Mouse (Mus musculus) intestine, embryonic 15.5 days (tissue): ENCODE data around the gene Zfp451. TPM values are rescaled to one million over a fixed set of nuclear protein-coding genes. Genes with fewer than 3 reads are reported as not detected.

ENCODE experiments used
- ATAC-seq: fragments of 200-750 bp; cut with Nextera tagmentation; 2 replicates; pipeline ENCODE4 v1.8.0; 2017; ENCODE audit warnings: moderate TSS enrichment, moderate library complexity
- H3K27ac ChIP-seq: fragments of 300-500 bp; sonication (generic); 2 replicates; pipeline ENCODE4 v1.5.1; 2015; ENCODE audit warnings: mild to moderate bottlenecking, inconsistent platforms
- H3K27me3 ChIP-seq: fragments of 300-500 bp; sonication (generic); replicated peaks from 2 replicates; pipeline ENCODE4 v1.6.1; 2015; ENCODE audit warnings: inconsistent platforms
- H3K36me3 ChIP-seq: fragments of 300-500 bp; sonication (generic); 2 replicates; pipeline ENCODE4 v1.6.1; 2015; ENCODE audit warnings: inconsistent platforms
- H3K4me1 ChIP-seq: fragments of 300-500 bp; sonication (generic); replicated peaks from 2 replicates; pipeline ENCODE4 v1.6.1; 2015; ENCODE audit warnings: inconsistent platforms
- H3K4me2 ChIP-seq: fragments of 300-500 bp; sonication (generic); replicated peaks from 2 replicates; pipeline ENCODE4 v1.6.1; 2015; ENCODE audit warnings: mild to moderate bottlenecking, inconsistent platforms
- H3K4me3 ChIP-seq: fragments of 300-500 bp; sonication (generic); replicated peaks from 2 replicates; pipeline ENCODE4 v1.5.1; 2015; ENCODE audit warnings: inconsistent platforms
- H3K9ac ChIP-seq: fragments of 300-500 bp; sonication (generic); 2 replicates; pipeline ENCODE4 v1.6.1; 2015; ENCODE audit warnings: inconsistent platforms
- H3K9me3 ChIP-seq: fragments of 300-500 bp; sonication (generic); 2 replicates; pipeline ENCODE4 v1.6.1; 2016; ENCODE audit warnings: inconsistent platforms
- WGBS: fragments of 180-500 bp; shearing (Covaris S2); methylation state at CpG from one replicate; pipeline ENCODE4 v1.1.7; 2015; 5-methylcytosine and 5-hydroxymethylcytosine counted together
- polyA plus RNA-seq: library from polyadenylated mRNA; unstranded; fragments of >200 nt; fragmentation: Nextera tagmentation; extraction: Ambion mirVana; gene quantifications from 2 replicates; pipeline ENCODE4 v1.2.1, GENCODE M21; 2015

The Zfp451 gene
- polyA plus RNA-seq, 1 experiment from 2014 or later, result 17.6 TPM

DNA sequence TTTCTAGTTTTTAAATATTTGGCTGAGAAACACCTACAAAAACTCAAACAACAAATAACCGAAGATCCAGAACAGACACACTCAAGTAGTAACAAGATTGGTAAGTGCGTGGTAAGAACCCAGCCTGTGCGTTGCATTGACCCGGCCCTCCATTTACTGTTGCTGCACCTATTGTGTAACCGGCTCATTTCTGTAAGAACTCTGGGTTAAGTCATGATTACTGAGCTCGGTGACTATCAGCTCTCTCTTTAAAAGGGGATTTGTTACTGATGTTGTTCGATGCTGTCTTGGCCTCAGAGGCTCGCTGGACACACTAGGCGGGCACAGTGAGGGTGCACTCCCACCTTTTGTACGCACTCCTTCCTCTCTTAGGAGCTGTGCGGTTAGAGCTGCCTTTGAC is 76.1 kb downstream of the Zfp451 start:
- 92% methylated on average over 11 of the region's 11 CpGs for WGBS
- ATAC-seq, result no peak
- Histone ChIP-seq H3K4me3 (no peak overlapping the region), H3K9ac (no peak overlapping the region), H3K4me1 (no peaks in the 10 kb centered on the region), H3K27ac (no peak overlapping the region), H3K9me3 (no peaks in the 10 kb centered on the region), H3K36me3 (peaks cover 10% of the 10 kb centered on the region; the same call in 1 of the 2 replicates), H3K4me2 (no peak overlapping the region), H3K27me3 (no peaks in the 10 kb centered on the region)

GRCm38 (mm10) chr1:33734001-33734685 is 80.3 kb downstream of the Zfp451 start:
- no peak overlapping the region for H3K4me2 ChIP-seq
- WGBS, result 65% methylated on average over 5 of the region's 5 CpGs
- no peak overlapping the region for H3K4me3 ChIP-seq
- ATAC-seq, result no peak
- H3K9me3 ChIP-seq, result no peaks in the 10 kb centered on the region
- H3K4me1 ChIP-seq, result no peaks in the 10 kb centered on the region
- no peaks in the 10 kb centered on the region for H3K27me3 ChIP-seq
- H3K36me3 ChIP-seq, result peaks cover 10% of the 10 kb centered on the region; the same call in 1 of the 2 replicates
- H3K9ac ChIP-seq, result no peak overlapping the region
- no peak overlapping the region for H3K27ac ChIP-seq

DNA sequence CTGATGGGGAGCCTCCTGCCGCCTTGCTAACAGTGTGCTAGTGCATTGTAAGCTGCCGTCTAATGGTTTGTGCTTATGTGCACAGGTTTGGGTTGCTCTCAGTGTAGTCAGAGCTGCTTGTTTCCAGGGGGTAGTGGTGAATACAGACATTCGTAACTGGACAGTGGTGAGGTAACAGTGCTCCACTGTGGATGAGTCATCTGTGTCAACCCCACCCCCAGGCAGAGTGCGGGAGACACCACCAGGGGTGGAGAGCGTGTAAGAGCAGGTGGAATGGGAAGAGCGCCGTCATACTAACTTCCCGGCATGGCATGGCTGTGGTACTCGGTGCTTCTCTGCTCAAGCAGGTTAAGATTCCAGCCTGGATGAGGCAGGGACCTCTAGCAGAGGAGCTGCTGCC is 81.4 kb downstream of the Zfp451 start:
- Histone ChIP-seq H3K4me1 (no peaks in the 10 kb centered on the region), H3K27me3 (no peaks in the 10 kb centered on the region), H3K4me2 (no peak overlapping the region), H3K36me3 (peaks cover 7% of the 10 kb centered on the region; the same call in 1 of the 2 replicates), H3K27ac (no peak overlapping the region), H3K9ac (no peak overlapping the region), H3K4me3 (no peak overlapping the region), H3K9me3 (no peaks in the 10 kb centered on the region)
- peak; percentile 51; the same call in 1 of the 2 replicates for ATAC-seq
- WGBS, result 86% methylated on average over 9 of the region's 9 CpGs

DNA sequence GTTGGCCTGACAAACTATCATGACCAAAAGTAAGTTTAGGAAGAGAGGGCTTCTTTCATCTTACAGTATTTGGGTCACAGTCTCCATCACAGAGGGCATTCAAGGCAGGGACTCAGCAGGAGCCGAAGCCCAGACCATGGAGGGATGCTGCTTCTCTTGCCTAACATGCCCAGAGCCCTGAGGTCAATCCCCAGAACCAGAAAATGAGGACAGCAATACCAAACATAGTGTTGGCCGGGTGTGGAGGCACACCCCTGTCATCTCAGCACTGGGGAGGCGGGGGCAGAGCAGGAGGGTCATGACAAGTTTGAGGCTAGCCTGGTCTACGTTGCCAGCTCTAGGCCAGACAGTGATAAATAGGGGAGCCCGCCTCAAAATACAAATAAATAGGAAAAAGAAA is 89.3 kb downstream of the Zfp451 start:
- Histone ChIP-seq H3K9me3 (no peaks in the 10 kb centered on the region), H3K4me3 (no peak overlapping the region), H3K27me3 (no peaks in the 10 kb centered on the region), H3K36me3 (peaks cover 16% of the 10 kb centered on the region; the same call in 1 of the 2 replicates), H3K27ac (no peak overlapping the region), H3K9ac (no peak overlapping the region), H3K4me2 (no peak overlapping the region), H3K4me1 (peaks cover 3% of the 10 kb centered on the region; the same call in 1 of the 2 replicates)
- no peak for ATAC-seq
- 88% methylated on average over 5 of the region's 5 CpGs for WGBS

GRCm38 (mm10) chr1:33724516-33724915 is 89.9 kb downstream of the Zfp451 start:
- Histone ChIP-seq H3K4me3 (no peak overlapping the region), H3K9me3 (no peaks in the 10 kb centered on the region), H3K36me3 (peaks cover 16% of the 10 kb centered on the region; the same call in 1 of the 2 replicates), H3K4me2 (no peak overlapping the region), H3K4me1 (peaks cover 3% of the 10 kb centered on the region; the same call in 1 of the 2 replicates), H3K9ac (no peak overlapping the region), H3K27ac (no peak overlapping the region), H3K27me3 (no peaks in the 10 kb centered on the region)
- 83% methylated on average over 6 of the region's 6 CpGs for WGBS
- no peak for ATAC-seq

GRCm38 (mm10) chr1:33721020-33721419 is 93.4 kb downstream of the Zfp451 start:
- Histone ChIP-seq H3K27ac (no peak overlapping the region), H3K4me3 (no peak overlapping the region), H3K9ac (no peak overlapping the region), H3K4me2 (peak overlapping the region; percentile 64), H3K9me3 (no peaks in the 10 kb centered on the region), H3K27me3 (no peaks in the 10 kb centered on the region), H3K4me1 (peaks cover 3% of the 10 kb centered on the region; the same call in 1 of the 2 replicates), H3K36me3 (peaks cover 11% of the 10 kb centered on the region; the same call in 1 of the 2 replicates)
- ATAC-seq, result no peak
- 85% methylated on average over 7 of the region's 7 CpGs for WGBS

GRCm38 (mm10) chr1:33720231-33720630 is 94.2 kb downstream of the Zfp451 start:
- WGBS, result under 1% methylated on average over 41 of the region's 41 CpGs
- Histone ChIP-seq H3K27ac (peak overlapping the region; percentile 92), H3K9ac (peak overlapping the region; percentile 82), H3K4me2 (peak overlapping the region; percentile 64), H3K36me3 (peaks cover 10% of the 10 kb centered on the region; the same call in 1 of the 2 replicates), H3K4me3 (peak overlapping the region; percentile 85), H3K4me1 (peaks cover 3% of the 10 kb centered on the region; the same call in 1 of the 2 replicates), H3K9me3 (no peaks in the 10 kb centered on the region), H3K27me3 (no peaks in the 10 kb centered on the region)
- peak; percentile 76 for ATAC-seq

DNA sequence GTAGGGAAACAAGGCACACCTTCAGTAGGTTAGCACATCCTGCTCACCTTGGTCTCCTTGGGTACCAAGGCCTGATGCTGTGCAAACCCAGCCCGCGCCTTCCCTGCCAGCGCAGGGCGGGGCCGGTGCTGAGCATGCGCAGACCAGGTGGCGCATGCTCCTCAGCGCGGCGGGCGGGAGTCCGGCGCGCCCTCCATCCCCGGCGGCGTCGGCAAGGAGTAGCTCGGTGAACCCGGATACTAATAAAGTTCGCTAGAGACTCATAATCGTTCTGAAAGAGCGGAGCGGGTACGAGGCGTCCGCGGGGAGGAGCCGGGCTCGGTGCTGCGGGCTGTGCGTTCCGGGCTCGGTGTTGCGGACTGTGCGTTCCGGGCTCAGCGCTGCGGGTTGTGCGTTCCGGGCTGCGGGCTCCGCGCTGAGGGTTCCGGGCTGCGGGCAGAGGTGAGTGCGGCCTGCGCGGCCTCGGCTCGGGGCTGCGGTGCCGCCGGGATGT is 94.6 kb downstream of the Zfp451 start, which contains the start of gene Rab23:
TSS of gene Rab23 (plus strand) at position 155 of the 493 bp plus-strand sequence.
- 0% methylated on average over 54 of the region's 54 CpGs for WGBS

DNA sequence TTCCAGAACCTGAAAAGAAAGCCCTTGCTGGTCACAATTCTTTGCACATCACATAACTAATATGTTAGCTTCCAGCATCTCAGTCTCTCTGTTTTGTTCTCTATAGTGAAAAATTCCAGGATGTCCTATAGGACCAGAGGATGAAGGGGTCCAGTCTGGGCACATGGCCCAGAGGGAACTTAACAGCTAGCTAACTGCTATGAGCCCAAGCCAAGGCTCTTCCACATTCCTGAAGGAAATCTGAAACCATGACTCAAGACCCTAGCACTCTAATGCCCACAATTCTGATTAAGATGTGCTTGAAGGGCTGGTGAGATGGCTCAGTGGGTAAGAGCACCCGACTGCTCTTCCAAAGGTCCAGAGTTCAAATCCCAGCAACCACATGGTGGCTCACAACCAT is 96.8 kb downstream of the Zfp451 start:
- Histone ChIP-seq H3K27ac (no peak overlapping the region), H3K9me3 (no peaks in the 10 kb centered on the region), H3K27me3 (no peaks in the 10 kb centered on the region), H3K4me3 (no peak overlapping the region), H3K9ac (no peak overlapping the region), H3K4me2 (no peak overlapping the region), H3K4me1 (peaks cover 3% of the 10 kb centered on the region; the same call in 1 of the 2 replicates), H3K36me3 (no peaks in the 10 kb centered on the region)
- ATAC-seq, result no peak
- WGBS, result 90% methylated on average over 1 of the region's 1 CpGs

More for the DNA sequence above, 94.6 kb downstream of the Zfp451 start, which contains the start of gene Rab23:
- peak; percentile 97 for ATAC-seq
- H3K27ac ChIP-seq, result peak within 1 kb of the TSS; percentile 92
- H3K4me3 ChIP-seq, result peak within 1 kb of the TSS; percentile 85
- peak within 1 kb of the TSS; percentile 82 for H3K9ac ChIP-seq
- H3K9me3 ChIP-seq, result no peaks in the 10 kb centered on the region
- H3K36me3 ChIP-seq, result peaks cover 6% of the 10 kb centered on the region; the same call in 1 of the 2 replicates
- H3K4me1 ChIP-seq, result peaks cover 3% of the 10 kb centered on the region; the same call in 1 of the 2 replicates
- H3K4me2 ChIP-seq, result peak within 1 kb of the TSS; percentile 64
- H3K27me3 ChIP-seq, result no peaks in the 10 kb centered on the region

DNA sequence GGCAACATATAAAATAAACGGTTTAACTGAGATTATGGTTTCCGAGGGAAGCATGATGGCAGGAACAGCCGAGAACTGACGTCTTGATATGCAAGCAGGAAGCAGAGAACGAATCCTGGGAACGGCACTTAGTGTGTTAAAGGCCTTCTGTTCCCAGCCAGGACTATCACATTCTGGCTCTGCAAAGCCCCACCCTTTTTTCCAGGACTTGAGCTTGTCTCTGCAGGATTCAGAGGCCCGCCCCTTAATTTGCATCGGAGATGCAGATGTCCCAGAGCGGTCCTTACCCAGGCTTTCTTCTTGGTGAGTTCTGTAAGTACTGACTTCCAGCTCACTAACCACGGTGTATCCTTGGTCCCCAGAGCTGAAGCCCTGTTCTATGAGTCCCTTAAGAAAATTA is 99.6 kb downstream of the Zfp451 start:
- Histone ChIP-seq H3K4me3 (no peak overlapping the region), H3K4me1 (no peaks in the 10 kb centered on the region), H3K36me3 (no peaks in the 10 kb centered on the region), H3K27ac (no peak overlapping the region), H3K4me2 (no peak overlapping the region), H3K9ac (no peak overlapping the region), H3K27me3 (no peaks in the 10 kb centered on the region), H3K9me3 (no peaks in the 10 kb centered on the region)
- no peak for ATAC-seq
- 4% methylated on average over 10 of the region's 10 CpGs for WGBS

DNA sequence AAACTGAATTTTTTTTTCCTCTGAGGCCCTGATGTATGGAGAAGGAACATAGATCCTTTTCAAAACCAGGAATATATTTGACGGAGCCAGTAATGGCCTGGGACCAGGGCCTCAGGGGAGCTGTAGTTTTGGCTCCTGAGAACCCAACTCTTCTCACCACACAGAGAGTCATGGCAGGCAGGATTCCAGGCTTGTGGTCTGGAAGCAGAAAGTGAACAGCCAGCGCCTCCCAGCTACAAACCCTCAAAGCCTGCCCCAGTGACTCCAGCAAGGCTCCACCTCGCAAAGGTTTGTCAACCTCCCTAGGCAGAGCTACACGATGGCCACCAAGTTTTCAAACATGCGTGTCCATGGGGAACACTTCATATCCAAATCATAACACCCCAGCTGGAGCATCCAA is 102.4 kb downstream of the Zfp451 start:
- H3K9ac ChIP-seq, result no peak overlapping the region
- no peaks in the 10 kb centered on the region for H3K36me3 ChIP-seq
- no peaks in the 10 kb centered on the region for H3K9me3 ChIP-seq
- H3K27ac ChIP-seq, result no peak overlapping the region
- no peaks in the 10 kb centered on the region for H3K4me1 ChIP-seq
- ATAC-seq, result no peak
- no peak overlapping the region for H3K4me2 ChIP-seq
- H3K4me3 ChIP-seq, result no peak overlapping the region
- 87% methylated on average over 5 of the region's 5 CpGs for WGBS
- H3K27me3 ChIP-seq, result no peaks in the 10 kb centered on the region
